Mouse (Mus musculus): Measurements from ENCODE around the gene Krt26.

Gene Krt26

GRCm38 (mm10) chr11:99284011-99284410 is 53.8 kb downstream of the Krt26 start:
- DNase-seq (ENCODE audit: low read depth) = no peak

GRCm38 (mm10) chr11:99283334-99283733 is 54.4 kb downstream of the Krt26 start:
- DNase-seq (ENCODE audit: low read depth) = no peak

DNA sequence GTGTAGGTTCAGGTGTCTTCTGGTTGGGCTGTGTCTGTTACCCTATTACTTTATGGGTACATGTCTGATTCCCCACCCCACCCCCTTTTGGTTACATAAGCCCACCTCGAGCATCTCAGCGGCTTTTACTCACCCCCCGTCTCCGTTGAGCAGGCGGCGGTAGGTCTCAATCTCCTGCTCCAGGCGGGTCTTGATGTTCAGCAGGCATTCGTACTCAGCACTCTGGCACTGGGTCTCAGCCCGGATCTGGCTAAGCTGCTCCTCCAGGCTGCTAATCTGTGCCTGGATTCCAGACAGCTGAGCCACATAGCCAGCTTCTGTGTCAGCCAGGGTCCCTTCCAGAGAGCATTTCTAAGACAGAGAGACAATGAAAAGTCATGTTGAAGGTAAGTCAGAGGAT is 56.6 kb downstream of the Krt26 start:
- DNase-seq (ENCODE audit: low read depth) = no peak

DNA sequence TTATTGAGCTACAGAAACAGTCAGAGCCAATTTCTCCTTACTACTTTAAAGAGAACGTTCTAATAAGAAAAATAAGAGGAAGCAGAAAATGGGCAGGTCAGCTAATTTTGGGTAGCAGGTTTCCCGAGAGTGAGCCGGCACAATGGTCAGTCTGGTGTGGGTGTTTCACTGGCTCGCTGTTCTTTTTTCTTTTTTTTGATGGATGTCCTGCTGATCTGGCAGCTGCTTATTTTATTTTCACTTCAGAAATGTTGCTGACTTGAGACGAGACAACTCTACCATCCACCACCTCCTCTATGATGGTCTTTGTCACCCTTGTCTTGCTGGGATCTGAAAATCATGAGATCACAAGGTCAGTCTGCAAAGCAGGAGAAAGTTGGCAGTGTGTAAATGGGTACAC is 57.8 kb downstream of the Krt26 start:
- no peak for DNase-seq (ENCODE audit: low read depth)
